Mouse (Mus musculus) brain, adult 10 weeks (tissue): ENCODE measurements around the gene Astn1. TPM values are rescaled to one million over a fixed set of nuclear protein-coding genes. Genes with fewer than 3 reads are reported as not detected.

Experiments
- polyA plus RNA-seq: library from polyadenylated mRNA; stranded (reverse); fragments of 350-450 nt; fragmentation: Illumina TruSeq; extraction: RNeasy Lipid Tissue Mini Kit (QIAGEN cat#74804); gene quantifications from one replicate; pipeline ENCODE4 v1.2.3, GENCODE M21; 2015; ENCODE audit warnings: low read depth, low replicate concordance

Astn1 gene
- polyA plus RNA-seq, result 84.2 TPM

DNA sequence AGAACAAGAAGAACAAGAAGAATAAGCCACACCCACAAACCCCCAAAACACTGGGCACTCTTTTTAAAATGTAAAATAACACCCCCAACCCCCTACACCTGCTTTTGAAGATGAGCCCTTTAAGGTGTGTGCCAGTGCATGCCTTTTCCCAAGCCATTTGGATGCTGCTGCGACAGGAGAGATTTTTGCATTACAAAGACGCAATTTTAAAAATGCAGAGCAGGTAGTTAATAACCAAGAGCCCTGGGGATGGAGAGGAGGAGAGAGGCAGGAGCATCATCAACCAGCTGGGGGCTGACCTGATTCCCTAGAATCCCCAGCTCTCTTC lies at the start of gene Astn1:
Gene Astn1, plus strand, starts transcription at position 310 of the 328 bp plus-strand sequence.

GRCm38 (mm10) chr1:158356051-158356461 lies 6.0 kb upstream of the Astn1 start, which contains the start of gene Brinp2:
Gene Brinp2, minus strand, starts transcription at chr1:158356326.

Other genes starting within 250 kb of the Astn1 start
- 53.6 TPM for gene Brinp2, start 5.9 kb upstream of the Astn1 start, polyA plus RNA-seq